Mouse (Mus musculus) thymus, postnatal 36 days (tissue): ENCODE data around the gene Psd4.
A peak's percentile ranks its signal among the peaks of the same experiment; 100 is the strongest.

ENCODE experiments used
- DNase-seq, 2 experiments: peaks; one replicate each; pipeline ENCODE4 v3.0.0; 2022; ENCODE audit warnings: mixed read lengths in 2 of 2

The Psd4 gene

GRCm38 (mm10) chr2:24367030-24367894 is at the start of gene Psd4:
TSS of gene Psd4 (plus strand) at chr2:24367580.
- peak; percentile 53 to 61 for DNase-seq

- DNase-seq = no peak
These were observed 49.3 kb upstream of the Psd4 start for GRCm38 (mm10) chr2:24317919-24318598.

- DNase-seq = no peak
These were observed 32.0 kb upstream of the Psd4 start for GRCm38 (mm10) chr2:24335333-24335732.

- no peak for DNase-seq
These were observed 30.8 kb upstream of the Psd4 start, which contains the start of gene Il1rn for GRCm38 (mm10) chr2:24336545-24336944. TSS of gene Il1rn (plus strand) at chr2:24336853.

- DNase-seq = no peak
These were observed 25.9 kb upstream of the Psd4 start for GRCm38 (mm10) chr2:24341395-24341885.

GRCm38 (mm10) chr2:24344619-24345018 is 22.8 kb upstream of the Psd4 start:
- no peak for DNase-seq

GRCm38 (mm10) chr2:24345056-24345455 is 22.3 kb upstream of the Psd4 start:
- DNase-seq = no peak

- DNase-seq = no peak
These were observed 19.5 kb upstream of the Psd4 start for GRCm38 (mm10) chr2:24347926-24348325.

GRCm38 (mm10) chr2:24351159-24351558 is 16.2 kb upstream of the Psd4 start:
- DNase-seq = no peak

- DNase-seq = no peak
These were observed 14.3 kb upstream of the Psd4 start for GRCm38 (mm10) chr2:24353042-24353441.

GRCm38 (mm10) chr2:24357642-24358041 is 9.7 kb upstream of the Psd4 start:
- DNase-seq = peak in 1 of 2 experiments; percentile 21

GRCm38 (mm10) chr2:24359347-24359746 is 8.0 kb upstream of the Psd4 start:
- no peak for DNase-seq

GRCm38 (mm10) chr2:24363818-24364217 is 3.6 kb upstream of the Psd4 start:
- no peak for DNase-seq

- peak; percentile 4 to 13 for DNase-seq
These were observed 985 bp upstream of the Psd4 start for GRCm38 (mm10) chr2:24366214-24366975.

- no peak for DNase-seq
These were observed 498 bp downstream of the Psd4 start for GRCm38 (mm10) chr2:24367895-24368261.

GRCm38 (mm10) chr2:24378747-24379450 is 11.5 kb downstream of the Psd4 start:
- no peak for DNase-seq

GRCm38 (mm10) chr2:24382456-24383230 is 15.3 kb downstream of the Psd4 start:
- DNase-seq = peak; percentile 17 to 26

- no peak for DNase-seq
These were observed 16.3 kb downstream of the Psd4 start for GRCm38 (mm10) chr2:24383636-24384035.

- DNase-seq = no peak
These were observed 17.0 kb downstream of the Psd4 start for GRCm38 (mm10) chr2:24384393-24384792.

GRCm38 (mm10) chr2:24385111-24385961 is 18.0 kb downstream of the Psd4 start:
- peak; percentile 81 to 89 for DNase-seq
